Mouse (Mus musculus) left cerebral cortex, adult 9 months (tissue): ENCODE measurements around the gene Fam173a.

Experiments used
- DNase-seq, 2 experiments: peaks; one replicate each; pipeline ENCODE4 v3.0.0; 2022; ENCODE audit warnings: low spot score in 2 of 2

The Fam173a gene

GRCm38 (mm10) chr17:25792615-25793014 lies at the start of gene Fam173a:
Gene Fam173a, minus strand, starts transcription at chr17:25792901.
- peak in 1 of 2 experiments; percentile 72 for DNase-seq

GRCm38 (mm10) chr17:25841117-25841880 lies 48.6 kb upstream of the Fam173a start, which contains the start of gene Gm20683:
Gene Gm20683, minus strand, starts transcription at chr17:25841763.
- DNase-seq = no peak

- no peak for DNase-seq
Measured at GRCm38 (mm10) chr17:25840519-25840918, 47.8 kb upstream of the Fam173a start.

GRCm38 (mm10) chr17:25839455-25840235 lies 46.9 kb upstream of the Fam173a start:
- DNase-seq = no peak

GRCm38 (mm10) chr17:25838904-25839303 lies 46.2 kb upstream of the Fam173a start:
- no peak for DNase-seq

GRCm38 (mm10) chr17:25837533-25837932 lies 44.8 kb upstream of the Fam173a start:
- DNase-seq = no peak

GRCm38 (mm10) chr17:25837076-25837410 lies 44.3 kb upstream of the Fam173a start, which contains the start of gene Rhbdl1:
Gene Rhbdl1, minus strand, starts transcription at chr17:25837295.
- DNase-seq = peak in 1 of 2 experiments; percentile 84

GRCm38 (mm10) chr17:25836397-25837075 lies 43.8 kb upstream of the Fam173a start:
- DNase-seq = no peak

- no peak for DNase-seq
Measured at GRCm38 (mm10) chr17:25835816-25836215, 43.1 kb upstream of the Fam173a start.

GRCm38 (mm10) chr17:25835301-25835700 lies 42.6 kb upstream of the Fam173a start:
- DNase-seq = no peak

- DNase-seq = no peak
Measured at GRCm38 (mm10) chr17:25834595-25835222, 42.0 kb upstream of the Fam173a start.

- no peak for DNase-seq
Measured at GRCm38 (mm10) chr17:25833961-25834594, 41.4 kb upstream of the Fam173a start.

GRCm38 (mm10) chr17:25833291-25833663 lies 40.6 kb upstream of the Fam173a start, which contains the start of gene Stub1:
Gene Stub1, minus strand, starts transcription at chr17:25833404.
- DNase-seq = peak in 1 of 2 experiments; percentile 86

GRCm38 (mm10) chr17:25832436-25833290 lies 40.0 kb upstream of the Fam173a start:
- DNase-seq = peak; percentile 98 to 99

- no peak for DNase-seq
Measured at GRCm38 (mm10) chr17:25831451-25832281, 39.0 kb upstream of the Fam173a start.

GRCm38 (mm10) chr17:25830806-25831431 lies 38.2 kb upstream of the Fam173a start:
- DNase-seq = no peak

- no peak for DNase-seq
Measured at GRCm38 (mm10) chr17:25830200-25830753, 37.6 kb upstream of the Fam173a start.

GRCm38 (mm10) chr17:25829558-25830017 lies 36.9 kb upstream of the Fam173a start:
- DNase-seq = no peak
